Comparison of ENCODE assay signal across 27 mouse cellular contexts in the genomic region with DNA sequence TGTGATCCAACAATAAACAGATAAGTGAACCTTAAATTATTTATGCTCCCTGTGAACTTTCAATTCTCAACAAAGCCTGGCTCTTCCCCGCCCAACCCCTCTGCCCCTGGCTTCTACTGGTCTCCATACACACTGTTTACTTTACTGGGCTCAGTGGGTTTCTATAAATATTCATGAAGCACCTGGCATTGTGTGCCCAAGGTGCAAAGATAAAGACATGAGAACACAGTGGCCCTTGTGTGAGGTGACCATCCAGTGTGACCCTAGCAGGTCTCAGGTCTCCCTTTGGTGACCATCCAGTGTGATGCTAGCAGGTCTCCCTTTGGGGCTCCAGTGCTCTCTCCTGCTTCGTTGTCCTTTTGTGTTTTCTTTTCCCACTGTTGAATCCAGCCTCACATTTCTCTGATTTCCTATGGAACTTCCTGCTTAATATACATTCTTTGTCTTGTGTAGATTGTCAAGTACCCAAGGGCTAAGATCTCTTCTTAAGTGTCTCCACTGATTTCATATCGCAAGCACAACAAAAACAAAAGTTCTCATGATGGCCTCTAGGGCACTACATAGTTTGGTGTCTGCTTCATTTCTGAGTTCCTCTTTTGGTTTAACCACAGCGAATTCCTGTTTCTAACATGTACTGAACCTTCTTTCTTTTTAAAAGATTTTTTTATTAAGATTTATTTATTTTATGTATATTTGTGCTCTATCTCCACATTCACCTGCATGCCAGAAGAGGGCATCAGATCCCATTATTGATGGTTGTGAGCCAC. TPM values are rescaled to one million over a fixed set of nuclear protein-coding genes. Genes with fewer than 3 reads are reported as not detected.
DNase-seq lines count a peak whose midpoint lies in the region; ATAC-seq and TF ChIP-seq lines count a peak whose summit lies in the region.
"Had no signal": no experiment of that assay in that cellular context is flagged by ENCODE, and none has a peak within 500 bp of the region (broad histone marks: within the 10 kb centered on the region; RNA-seq: fewer than 3 reads in every experiment).

No protein-coding gene starts in this region.

- in situ Hi-C loops in Patski (cut with MboI; ENCODE audit: low pct_unique_long_range_greater_than_20kb): no loop called here

- intact Hi-C loops in left cerebral cortex, postnatal 10 days (cut with DNase I): no loop called here

- POLR2A ChIA-PET in Patski (lab: Charles Lee): no interaction called here

- no peak for ATAC-seq in Patski
- peak; percentile 92 to 95 for ATAC-seq in hematopoietic stem cell, adult 5-6 weeks (replicated peaks in 1 of 2; ENCODE audit: insufficient read depth in 1 of 2, low FRiP score in 2 of 2, low TSS enrichment in 1 of 2, low read depth in 1 of 2, poor library complexity in 2 of 2, severe bottlenecking in 2 of 2)
- ATAC-seq in megakaryocyte-erythroid progenitor cell, adult 5-6 weeks (replicated peaks; ENCODE audit: low FRiP score, low TSS enrichment, poor library complexity, severe bottlenecking): no peak
- ATAC-seq: forebrain, embryonic 16.5 days; hindbrain, postnatal 0 days; intestine, embryonic 15.5 days had no signal

- DNase-seq in heart, adult 11 months: peak; percentile 74
- no peak for DNase-seq in heart, adult 8-10 months (ENCODE audit: low spot score)
- peak; percentile 36 for DNase-seq in 416B (ENCODE audit: low read depth)
- no peak for DNase-seq in Patski (ENCODE audit: low read depth, low spot score)
- no peak for DNase-seq in ovary, postnatal 36 days (ENCODE audit: low spot score)
- no peak for DNase-seq in left cerebral cortex, postnatal 10 days (ENCODE audit: extremely low spot score in 1 of 2, low spot score in 2 of 2)
- DNase-seq: adrenal gland, postnatal 10 days; cerebellum, adult 11-12 months; cerebellum, postnatal 10 days; kidney, adult 8-10 months; kidney, postnatal 25 days; layer of hippocampus, postnatal 36 days; lung, postnatal 14 days had no signal

- peak; percentile 22 for TF ChIP-seq CTCF in Patski (IDR thresholded peaks at IDR 0.05)

- CTCF ChIA-PET in Patski (lab: Charles Lee): no interaction called here

- no peaks in the 10 kb centered on the region for H3K27me3 ChIP-seq in Patski
- H3K27me3 ChIP-seq: heart, embryonic 15.5 days; hindbrain, embryonic 12.5 days; intestine, embryonic 15.5 days; limb, embryonic 12.5 days; liver, embryonic 15.5 days; midbrain, embryonic 12.5 days; neural tube, embryonic 13.5 days had no signal

RNA-seq across cellular contexts. Expression of a gene that starts 40.4 kb away (rescaled TPM):
- under 1 TPM in 3 of 4 experiments, not detected in 1; 0.08 to 0.22 (median 0.09) TPM for total RNA-seq in heart, adult 8-10 months (2022)
- polyA plus RNA-seq in Patski (2021): 0.05 TPM
- total RNA-seq in hematopoietic stem cell, adult 5-6 weeks (2017): not detected in 2 replicates
- total RNA-seq in left cerebral cortex, postnatal 10 days (2021): 10 to 100 TPM; 34.2 to 36.5 TPM
- 0.04 TPM in 1 of 2 replicates, not detected in the other for total RNA-seq in megakaryocyte-erythroid progenitor cell, adult 5-6 weeks (2014; fragmentation: Nextera tagmentation)
- total RNA-seq in megakaryocyte-erythroid progenitor cell, adult 5-6 weeks (2017): not detected in 2 replicates
- total RNA-seq: liver, adult 2 months had no signal
- polyA plus RNA-seq: erythroblast, embryonic 14.5 days; liver, adult 2 months; spleen, adult 2 months had no signal

Comparison
In these comparisons a context has a peak if more than half of its experiments do, and no peak if none do; other contexts are left out.
1. DNase-seq: peak in heart, adult 11 months (single experiment) and 416B (single experiment); none in heart, adult 8-10 months (single experiment), Patski (single experiment), ovary, postnatal 36 days (single experiment) and left cerebral cortex, postnatal 10 days (0 of 2).
2. ATAC-seq: peak in hematopoietic stem cell, adult 5-6 weeks (2 of 2); none in Patski (single experiment) and megakaryocyte-erythroid progenitor cell, adult 5-6 weeks (single experiment).
3. RNA of a gene that starts 40.4 kb away (total RNA-seq): 34.2 to 36.5 TPM in left cerebral cortex, postnatal 10 days; 0.08 to 0.22 TPM in heart, adult 8-10 months, 0.04 TPM in megakaryocyte-erythroid progenitor cell, adult 5-6 weeks and not detected in hematopoietic stem cell, adult 5-6 weeks; every median in the first group is over 10 times any median in the second.